Mouse (Mus musculus): Measurements from ENCODE around the gene Gphb5.

DNA sequence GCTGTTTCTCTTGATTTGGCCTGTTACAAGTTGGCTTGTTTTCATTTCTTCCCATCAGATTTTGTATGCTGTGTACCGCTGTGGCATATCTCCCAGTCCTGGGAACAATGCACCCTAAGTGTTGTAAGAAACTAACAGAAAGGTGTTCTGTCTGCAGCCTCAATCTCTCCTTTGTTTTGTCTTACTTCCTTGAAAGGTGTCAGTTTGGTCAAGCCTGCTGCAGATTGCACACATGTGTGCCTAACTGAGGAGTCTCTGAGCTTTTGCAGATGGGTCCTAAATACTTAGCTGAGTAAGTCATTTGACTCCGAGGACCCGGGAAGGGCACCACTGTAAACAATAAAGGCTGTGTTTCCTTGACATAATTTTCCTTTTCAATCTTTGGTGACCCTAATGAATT is 20.0 kb downstream of the Gphb5 start:
- TF ChIP-seq CTCF (IDR thresholded peaks at IDR 0.05; ENCODE audit: low read depth): no peak
- TF ChIP-seq EP300 (IDR thresholded peaks at IDR 0.05; ENCODE audit: low read depth): no peak
